Mouse (Mus musculus): ENCODE measurements around the gene Dolk. TPM values are rescaled to one million over a fixed set of nuclear protein-coding genes. Genes with fewer than 3 reads are reported as not detected.

Dolk gene
- polyA plus RNA-seq, 1 experiment from 2014 or later = 39.7 TPM

- H3K9ac ChIP-seq = no peak overlapping the region
- H3K9me3 ChIP-seq = no peaks in the 10 kb centered on the region
- H3K27me3 ChIP-seq = no peaks in the 10 kb centered on the region
- H3K27ac ChIP-seq (replicated peaks) = no peak overlapping the region
- no peak for ATAC-seq (ENCODE audit: low FRiP score, low read depth)
- 92% methylated on average over 5 of the region's 5 CpGs for whole genome bisulfite sequencing
- no peak overlapping the region for H3K4me2 ChIP-seq
- no peak overlapping the region for H3K4me3 ChIP-seq
- no peaks in the 10 kb centered on the region for H3K4me1 ChIP-seq (replicated peaks)
- H3K36me3 ChIP-seq = peaks cover 73% of the 10 kb centered on the region
Observed at GRCm38 (mm10) chr2:30299966-30300365, 13.8 kb upstream of the Dolk start.

- H3K27me3 ChIP-seq = no peaks in the 10 kb centered on the region
- H3K9me3 ChIP-seq = no peaks in the 10 kb centered on the region
- no peak for ATAC-seq (ENCODE audit: low FRiP score, low read depth)
- H3K9ac ChIP-seq = no peak overlapping the region
- no peaks in the 10 kb centered on the region for H3K4me1 ChIP-seq (replicated peaks)
- WGBS = 77% methylated on average over 3 of the region's 3 CpGs
- no peak overlapping the region for H3K4me3 ChIP-seq
- H3K36me3 ChIP-seq = peaks cover 68% of the 10 kb centered on the region
- no peak overlapping the region for H3K4me2 ChIP-seq
- no peak overlapping the region for H3K27ac ChIP-seq (replicated peaks)
Observed at GRCm38 (mm10) chr2:30299525-30299924, 13.4 kb upstream of the Dolk start.

- under 1% methylated on average over 10 of the region's 10 CpGs for WGBS
- Histone ChIP-seq H3K9me3 (no peaks in the 10 kb centered on the region), H3K4me2 (peak overlapping the region; percentile 81), H3K4me3 (peak overlapping the region; percentile 94), H3K4me1 (replicated peaks) (peaks cover 27% of the 10 kb centered on the region), H3K27ac (replicated peaks) (peak overlapping the region; percentile 76; the same call in 1 of the 2 replicates), H3K36me3 (peaks cover 4% of the 10 kb centered on the region; the same call in 1 of the 2 replicates), H3K27me3 (no peaks in the 10 kb centered on the region), H3K9ac (peak overlapping the region; percentile 93)
- no peak for ATAC-seq (ENCODE audit: low FRiP score, low read depth)
Observed at GRCm38 (mm10) chr2:30287027-30287373, 866 bp upstream of the Dolk start.

GRCm38 (mm10) chr2:30285416-30286181 lies 535 bp downstream of the Dolk start:
- Histone ChIP-seq H3K36me3 (peaks cover 4% of the 10 kb centered on the region; the same call in 1 of the 2 replicates), H3K27me3 (no peaks in the 10 kb centered on the region), H3K4me2 (peak overlapping the region; percentile 81), H3K27ac (replicated peaks) (peak overlapping the region; percentile 70; the same call in 1 of the 2 replicates), H3K4me1 (replicated peaks) (peaks cover 27% of the 10 kb centered on the region), H3K9me3 (no peaks in the 10 kb centered on the region), H3K9ac (peak overlapping the region; percentile 93), H3K4me3 (peak overlapping the region; percentile 94)
- WGBS = 16% methylated on average over 38 of the region's 38 CpGs
- peak; percentile 67 for ATAC-seq (ENCODE audit: low FRiP score, low read depth)

- H3K4me3 ChIP-seq = peak overlapping the region; percentile 94
- no peaks in the 10 kb centered on the region for H3K9me3 ChIP-seq
- H3K27me3 ChIP-seq = no peaks in the 10 kb centered on the region
- H3K4me2 ChIP-seq = peak overlapping the region; percentile 81
- no peak for ATAC-seq (ENCODE audit: low FRiP score, low read depth)
- H3K4me1 ChIP-seq (replicated peaks) = peaks cover 27% of the 10 kb centered on the region
- 95% methylated on average over 5 of the region's 5 CpGs for WGBS
- H3K9ac ChIP-seq = no peak overlapping the region
- no peak overlapping the region for H3K27ac ChIP-seq (replicated peaks)
- H3K36me3 ChIP-seq = peaks cover 4% of the 10 kb centered on the region; the same call in 1 of the 2 replicates
Observed at GRCm38 (mm10) chr2:30285004-30285403, 1.1 kb downstream of the Dolk start.

- no peaks in the 10 kb centered on the region for H3K9me3 ChIP-seq
- peaks cover 25% of the 10 kb centered on the region for H3K4me1 ChIP-seq (replicated peaks)
- no peak overlapping the region for H3K4me2 ChIP-seq
- ATAC-seq (ENCODE audit: low FRiP score, low read depth) = no peak
- peaks cover 4% of the 10 kb centered on the region; the same call in 1 of the 2 replicates for H3K36me3 ChIP-seq
- no peak overlapping the region for H3K27ac ChIP-seq (replicated peaks)
- 82% methylated on average over 2 of the region's 2 CpGs for WGBS
- H3K27me3 ChIP-seq = no peaks in the 10 kb centered on the region
- no peak overlapping the region for H3K4me3 ChIP-seq
- no peak overlapping the region for H3K9ac ChIP-seq
Observed at GRCm38 (mm10) chr2:30283193-30283592, 2.9 kb downstream of the Dolk start.

- Histone ChIP-seq H3K4me3 (no peak overlapping the region), H3K4me2 (no peak overlapping the region), H3K27me3 (no peaks in the 10 kb centered on the region), H3K27ac (replicated peaks) (no peak overlapping the region), H3K9me3 (no peaks in the 10 kb centered on the region), H3K36me3 (peaks cover 4% of the 10 kb centered on the region; the same call in 1 of the 2 replicates), H3K4me1 (replicated peaks) (peaks cover 12% of the 10 kb centered on the region), H3K9ac (no peak overlapping the region)
- ATAC-seq (ENCODE audit: low FRiP score, low read depth) = no peak
- WGBS = 85% methylated on average over 3 of the region's 3 CpGs
Observed at GRCm38 (mm10) chr2:30281651-30282050, 4.5 kb downstream of the Dolk start.

- ATAC-seq (ENCODE audit: low FRiP score, low read depth) = no peak
- Histone ChIP-seq H3K9ac (no peak within 1 kb of the TSS), H3K4me3 (no peak within 1 kb of the TSS), H3K9me3 (no peaks in the 10 kb centered on the region), H3K36me3 (peaks cover 4% of the 10 kb centered on the region; the same call in 1 of the 2 replicates), H3K4me2 (no peak within 1 kb of the TSS), H3K4me1 (replicated peaks) (peaks cover 11% of the 10 kb centered on the region), H3K27ac (replicated peaks) (no peak within 1 kb of the TSS), H3K27me3 (no peaks in the 10 kb centered on the region)
- 92% methylated on average over 11 of the region's 11 CpGs for WGBS
Observed at GRCm38 (mm10) chr2:30280743-30281142, 5.4 kb downstream of the Dolk start, which contains the start of gene Gm28038. TSS of gene Gm28038 (plus strand) at chr2:30281043.

GRCm38 (mm10) chr2:30270134-30270533 lies 16.0 kb downstream of the Dolk start:
- Histone ChIP-seq H3K27me3 (no peaks in the 10 kb centered on the region), H3K4me2 (no peak overlapping the region), H3K9ac (no peak overlapping the region), H3K4me3 (no peak overlapping the region), H3K9me3 (no peaks in the 10 kb centered on the region), H3K27ac (replicated peaks) (0 out of 2 replicates have a peak overlapping the region, but pooled peaks have one; percentile 33), H3K4me1 (replicated peaks) (peaks cover 22% of the 10 kb centered on the region), H3K36me3 (0 out of 2 replicates have a peak, but pooled peaks cover under 1% of the 10 kb centered on the region)
- peak; percentile 76; the same call in 1 of the 2 replicates for ATAC-seq (ENCODE audit: low FRiP score, low read depth)
- 76% methylated on average over 1 of the region's 1 CpGs for WGBS

GRCm38 (mm10) chr2:30269241-30269990 lies 16.7 kb downstream of the Dolk start:
- Histone ChIP-seq H3K27ac (replicated peaks) (0 out of 2 replicates have a peak overlapping the region, but pooled peaks have one; percentile 33), H3K4me1 (replicated peaks) (peaks cover 29% of the 10 kb centered on the region), H3K4me3 (no peak overlapping the region), H3K27me3 (no peaks in the 10 kb centered on the region), H3K9me3 (no peaks in the 10 kb centered on the region), H3K9ac (no peak overlapping the region), H3K36me3 (peaks cover 7% of the 10 kb centered on the region), H3K4me2 (no peak overlapping the region)
- 89% methylated on average over 17 of the region's 17 CpGs for WGBS
- ATAC-seq (ENCODE audit: low FRiP score, low read depth) = no peak

- no peaks in the 10 kb centered on the region for H3K9me3 ChIP-seq
- no peak overlapping the region for H3K27ac ChIP-seq (replicated peaks)
- H3K4me1 ChIP-seq (replicated peaks) = peaks cover 39% of the 10 kb centered on the region
- H3K36me3 ChIP-seq = peaks cover 18% of the 10 kb centered on the region
- no peak overlapping the region for H3K4me2 ChIP-seq
- H3K4me3 ChIP-seq = no peak overlapping the region
- H3K27me3 ChIP-seq = no peaks in the 10 kb centered on the region
- ATAC-seq (ENCODE audit: low FRiP score, low read depth) = no peak
- H3K9ac ChIP-seq = no peak overlapping the region
- 65% methylated on average over 4 of the region's 4 CpGs for WGBS
Observed at GRCm38 (mm10) chr2:30268371-30268770, 17.8 kb downstream of the Dolk start.

- WGBS = 98% methylated on average over 2 of the region's 2 CpGs
Observed at GRCm38 (mm10) chr2:30267466-30267865, 18.7 kb downstream of the Dolk start.

More at GRCm38 (mm10) chr2:30267466-30267865, 18.7 kb downstream of the Dolk start:
- Histone ChIP-seq H3K9ac (no peak overlapping the region), H3K27ac (replicated peaks) (no peak overlapping the region), H3K4me2 (no peak overlapping the region), H3K27me3 (no peaks in the 10 kb centered on the region), H3K9me3 (no peaks in the 10 kb centered on the region), H3K36me3 (peaks cover 21% of the 10 kb centered on the region), H3K4me3 (no peak overlapping the region), H3K4me1 (replicated peaks) (peaks cover 42% of the 10 kb centered on the region)
- ATAC-seq (ENCODE audit: low FRiP score, low read depth) = no peak

All from hindbrain, embryonic 15.5 days (tissue).